Mouse (Mus musculus): Measurements from ENCODE around the gene Cwf19l2. TPM values are rescaled to one million over a fixed set of nuclear protein-coding genes. Genes with fewer than 3 reads are reported as not detected.

Cwf19l2 gene
- 0.11 and 0.61 TPM in 2 replicates for polyA plus RNA-seq (2012; ENCODE audit: low replicate concordance)

DNA sequence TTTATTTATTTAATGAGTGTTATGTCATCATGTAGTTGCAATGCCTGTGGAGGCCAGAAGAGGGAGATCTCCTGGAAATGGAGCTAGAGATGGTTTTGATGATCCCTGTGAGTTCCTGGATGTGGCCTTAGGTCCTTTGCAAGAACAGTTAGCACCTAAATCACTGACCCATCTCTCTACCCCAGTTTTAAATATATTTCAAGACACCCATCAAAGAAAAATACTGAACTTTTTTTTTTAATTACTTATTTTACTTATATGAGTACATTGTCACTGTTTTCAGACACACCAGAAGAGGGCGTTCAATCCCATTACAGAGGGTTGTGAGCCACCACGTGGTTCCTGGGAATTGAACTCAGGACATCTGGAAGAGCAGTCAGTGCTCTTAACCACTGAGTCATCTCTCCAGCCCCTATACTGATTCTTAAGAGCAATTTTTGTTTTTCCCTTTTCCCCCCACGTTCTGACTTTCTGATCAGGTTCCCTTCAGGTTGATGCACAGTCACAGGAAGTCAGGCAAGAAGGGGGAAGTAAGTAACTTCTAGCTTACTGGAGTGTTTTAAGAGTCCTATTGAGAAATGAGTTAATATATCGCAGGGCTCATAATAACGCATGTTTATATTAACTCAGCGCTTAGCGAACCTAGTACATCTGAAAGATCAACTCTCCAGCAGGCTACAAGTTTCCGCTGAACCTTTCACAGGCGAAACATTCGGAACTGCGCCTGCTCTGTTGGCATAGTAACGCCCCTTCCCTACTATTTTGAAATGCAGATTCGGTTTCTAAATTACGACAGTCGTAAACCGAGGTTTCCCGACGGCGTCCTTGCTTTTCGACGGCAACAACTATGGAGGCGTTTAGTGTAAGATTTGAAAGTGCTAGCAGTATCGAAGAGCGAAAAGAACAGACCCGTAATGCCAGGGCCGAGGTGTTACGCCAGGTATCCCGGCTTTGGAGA is at the start of gene Cwf19l2:
TSS of gene Cwf19l2 (plus strand) at position 342 of the 958 bp plus-strand sequence.

Other genes starting within 250 kb of the Cwf19l2 start
- gene Alkbh8, start 68.5 kb upstream of the Cwf19l2 start, polyA plus RNA-seq (2012; ENCODE audit: low replicate concordance), result 0.43 and 3.4 TPM in 2 replicates
- 0.15 TPM in 1 of 2 replicates, not detected in the other for gene Gucy1a2, start 129.2 kb downstream of the Cwf19l2 start, polyA plus RNA-seq (2012; ENCODE audit: low replicate concordance)

All from leukemia stem cell, adult 10-12 weeks (primary cell).